Mouse (Mus musculus) kidney, embryonic 16.5 days (tissue): ENCODE measurements around the gene Tmem240. TPM values are rescaled to one million over a fixed set of nuclear protein-coding genes. Genes with fewer than 3 reads are reported as not detected.
"Not testable (repeated sequence)": the region's sequence is repeated elsewhere in the genome, so short reads cannot be mapped to it uniquely, and the experiment has no call there.

Source experiments
- ATAC-seq: fragments of 200-750 bp; cut with Nextera tagmentation; 2 replicates; pipeline ENCODE4 v1.8.0; 2017; ENCODE audit warnings: moderate TSS enrichment; ENCODE audit not compliant: low FRiP score, low TSS enrichment
- H3K27ac ChIP-seq: fragments of 300-500 bp; sonication (generic); 2 replicates; pipeline ENCODE4 v1.5.1; 2014; ENCODE audit warnings: low read length
- H3K27me3 ChIP-seq: fragments of 300-500 bp; sonication (generic); 2 replicates; pipeline ENCODE4 v1.6.1; 2014; ENCODE audit warnings: low read length, control low read depth, mixed read lengths; ENCODE audit not compliant: insufficient read depth
- H3K36me3 ChIP-seq: fragments of 300-500 bp; sonication (generic); 2 replicates; pipeline ENCODE4 v1.6.1; 2014; ENCODE audit warnings: low read length, control low read depth, mixed read lengths; ENCODE audit not compliant: insufficient read depth
- H3K4me1 ChIP-seq: fragments of 300-500 bp; sonication (generic); 2 replicates; pipeline ENCODE4 v1.6.1; 2014; ENCODE audit warnings: low read length, control low read depth, mixed read lengths; ENCODE audit not compliant: insufficient read depth
- H3K4me2 ChIP-seq: fragments of 300-500 bp; sonication (generic); replicated peaks from 2 replicates; pipeline ENCODE4 v1.6.1; 2014; ENCODE audit warnings: low read depth, low read length
- H3K4me3 ChIP-seq: fragments of 300-500 bp; sonication (generic); 2 replicates; pipeline ENCODE4 v1.5.1; 2014; ENCODE audit warnings: mild to moderate bottlenecking, low read length
- H3K9ac ChIP-seq: fragments of 300-500 bp; sonication (generic); replicated peaks from 2 replicates; pipeline ENCODE4 v1.6.1; 2014; ENCODE audit warnings: low read length
- H3K9me3 ChIP-seq: fragments of 300-500 bp; sonication (generic); 2 replicates; pipeline ENCODE4 v1.6.1; 2016; ENCODE audit warnings: low read length, control low read depth
- WGBS: fragments of 180-500 bp; shearing (Covaris S2); extraction: QIAGEN DNeasy Blood & Tissue Kit; methylation state at CpG from one replicate; pipeline ENCODE4 v1.1.7; 2014; 5-methylcytosine and 5-hydroxymethylcytosine counted together
- microRNA-seq: library from miRNA; unstranded; fragments of <30 nt; microRNA quantifications from one replicate; pipeline ENCODE4, GENCODE M21; 2016
- polyA plus RNA-seq: library from polyadenylated mRNA; unstranded; fragments of >200 nt; fragmentation: Nextera tagmentation; extraction: Ambion mirVana; gene quantifications from 2 replicates; pipeline ENCODE4 v1.2.1, GENCODE M21; 2015

Tmem240 gene
- polyA plus RNA-seq, 1 experiment from 2014 or later = 0.45 TPM

GRCm38 (mm10) chr4:155788833-155789232 is 54.2 kb downstream of the Tmem240 start:
- ATAC-seq, H3K27ac ChIP-seq, H3K4me2 ChIP-seq, H3K4me3 ChIP-seq, H3K36me3 ChIP-seq, H3K27me3 ChIP-seq, H3K9ac ChIP-seq, H3K9me3 ChIP-seq: not testable (repeated sequence)
- H3K4me1 ChIP-seq = peaks cover 21% of the 10 kb centered on the region
- 77% methylated on average over 4 of the region's 4 CpGs for WGBS

DNA sequence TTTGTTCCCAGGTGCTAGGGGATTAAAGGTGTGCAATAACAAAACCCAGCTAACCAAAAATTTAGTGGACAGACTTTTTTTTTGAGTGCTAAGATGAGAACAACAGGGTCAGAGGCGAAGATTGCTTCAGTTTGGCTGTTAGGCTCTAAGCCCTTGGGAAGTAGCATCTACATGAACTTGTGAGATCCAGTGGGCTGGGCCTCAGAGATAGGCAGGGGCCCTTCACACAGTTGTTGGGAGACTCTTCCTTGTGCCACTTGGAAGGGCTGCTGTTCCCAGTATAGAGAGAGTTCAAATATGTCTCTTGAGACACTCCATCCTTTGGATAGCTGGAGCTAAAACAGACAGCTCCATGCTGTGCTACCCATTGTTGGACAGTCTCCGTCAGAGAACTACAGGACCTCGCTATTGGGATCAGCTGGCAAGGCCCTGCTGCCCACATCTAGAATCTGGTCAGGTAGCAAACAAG is 55.5 kb downstream of the Tmem240 start, which contains the start of gene Ankrd65:
Gene Ankrd65, plus strand, starts transcription at position 419 of the 469 bp plus-strand sequence.
- Histone ChIP-seq H3K27me3 (no peaks in the 10 kb centered on the region), H3K4me2 (peak within 1 kb of the TSS; percentile 38), H3K36me3 (no peaks in the 10 kb centered on the region), H3K9me3 (no peaks in the 10 kb centered on the region), H3K4me3 (no peak within 1 kb of the TSS), H3K9ac (no peak within 1 kb of the TSS), H3K27ac (peak within 1 kb of the TSS; percentile 65), H3K4me1 (peaks cover 17% of the 10 kb centered on the region)
- no peak for ATAC-seq
- WGBS = 89% methylated on average over 3 of the region's 3 CpGs

Small RNA genes lying within 50 kb of the gene (microRNA-seq; reads per million reads assigned to microRNA genes)
- not detected for gene Gm27743

Other genes starting within 250 kb of the Tmem240 start
- 413 and 477 TPM in 2 replicates for gene Gnb1, start 243.4 kb upstream of the Tmem240 start, polyA plus RNA-seq
- 107 and 110 TPM in 2 replicates for gene Nadk, start 172.4 kb upstream of the Tmem240 start, polyA plus RNA-seq
- 7.8 and 10.1 TPM in 2 replicates for gene Slc35e2, start 133.4 kb upstream of the Tmem240 start, polyA plus RNA-seq
- gene Cdk11b, start 109.9 kb upstream of the Tmem240 start, polyA plus RNA-seq = 56.6 and 65.6 TPM in 2 replicates
- not detected in 2 replicates for gene Gm10563, start 89.4 kb upstream of the Tmem240 start, polyA plus RNA-seq
- gene Mmp23, start 81.4 kb upstream of the Tmem240 start, polyA plus RNA-seq = 70.4 and 71.7 TPM in 2 replicates
- 31.9 and 34.1 TPM in 2 replicates for gene Mib2, start 65.6 kb upstream of the Tmem240 start, polyA plus RNA-seq
- 2.5 and 2.8 TPM in 2 replicates for gene Fndc10, start 40.5 kb upstream of the Tmem240 start, polyA plus RNA-seq
- 144 and 159 TPM in 2 replicates for gene Ssu72, start 30.0 kb upstream of the Tmem240 start, polyA plus RNA-seq
- 138 and 142 TPM in 2 replicates for gene Atad3a, start 26.3 kb downstream of the Tmem240 start, polyA plus RNA-seq
- 7.4 and 11.3 TPM in 2 replicates for gene Vwa1, start 39.9 kb downstream of the Tmem240 start, polyA plus RNA-seq
- gene Tmem88b, start 51.1 kb downstream of the Tmem240 start, polyA plus RNA-seq = 0.32 and 0.33 TPM in 2 replicates
- 0.32 and 0.41 TPM in 2 replicates for gene Ankrd65, start 55.6 kb downstream of the Tmem240 start, polyA plus RNA-seq
- gene Mrpl20, start 68.1 kb downstream of the Tmem240 start, polyA plus RNA-seq = 205 and 209 TPM in 2 replicates
- 168 and 179 TPM in 2 replicates for gene Ccnl2, start 77.7 kb downstream of the Tmem240 start, polyA plus RNA-seq
- 143 and 157 TPM in 2 replicates for gene Aurkaip1, start 96.5 kb downstream of the Tmem240 start, polyA plus RNA-seq
- 119 and 125 TPM in 2 replicates for gene Mxra8, start 104.9 kb downstream of the Tmem240 start, polyA plus RNA-seq
- 5.5 and 6.3 TPM in 2 replicates for gene Dvl1, start 112.6 kb downstream of the Tmem240 start, polyA plus RNA-seq
- gene Tas1r3, start 128.6 kb downstream of the Tmem240 start, polyA plus RNA-seq = 0.22 and 0.40 TPM in 2 replicates
- gene Cptp, start 134.6 kb downstream of the Tmem240 start, polyA plus RNA-seq = 20.0 TPM in 2 replicates
- 72.9 and 80.1 TPM in 2 replicates for gene Ints11, start 134.7 kb downstream of the Tmem240 start, polyA plus RNA-seq
- gene Pusl1, start 157.0 kb downstream of the Tmem240 start, polyA plus RNA-seq = 51.4 and 55.1 TPM in 2 replicates
- 16.5 and 17.6 TPM in 2 replicates for gene Acap3, start 157.0 kb downstream of the Tmem240 start, polyA plus RNA-seq
- gene Ube2j2, start 209.0 kb downstream of the Tmem240 start, polyA plus RNA-seq = 100.0 and 102 TPM in 2 replicates
- 123 and 137 TPM in 2 replicates for gene C1qtnf12, start 227.5 kb downstream of the Tmem240 start, polyA plus RNA-seq